Mouse (Mus musculus) hindlimb bud, embryonic 11.5 days (tissue): ENCODE measurements at regions not wholly inside any gene's neighbourhood (a gene's known extent, or its start where the extent isn't known, plus 50 kb on each side); places are given as distances from the start of the nearest gene placed in this dataset.

Experiments used
- DNase-seq: peaks from one replicate; pipeline ENCODE4 v3.0.0-alpha.2; 2012; ENCODE audit warnings: low read depth, low spot score; ENCODE audit errors: extremely low spot score

DNA sequence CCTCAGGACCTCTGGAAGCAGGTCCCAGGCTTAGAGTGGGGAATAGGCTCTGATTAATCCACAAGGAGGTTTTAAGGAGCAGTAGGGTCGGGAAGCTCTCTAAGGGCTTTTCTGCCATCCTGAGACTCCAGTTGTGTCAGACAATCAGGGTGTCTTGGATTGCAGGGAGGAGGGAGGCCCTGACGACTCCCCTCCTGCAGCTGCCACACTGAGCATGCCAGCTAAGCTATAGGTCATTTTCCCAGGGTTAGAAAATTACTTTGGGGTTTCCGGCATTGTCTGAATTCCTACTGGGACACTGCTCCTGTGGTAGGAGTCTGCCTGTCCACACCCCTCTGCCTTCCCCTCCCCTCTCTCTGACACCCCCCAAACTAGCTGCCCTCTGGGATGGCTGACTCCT lies 120.8 kb downstream of the Pja1 start:
- DNase-seq: no peak

DNA sequence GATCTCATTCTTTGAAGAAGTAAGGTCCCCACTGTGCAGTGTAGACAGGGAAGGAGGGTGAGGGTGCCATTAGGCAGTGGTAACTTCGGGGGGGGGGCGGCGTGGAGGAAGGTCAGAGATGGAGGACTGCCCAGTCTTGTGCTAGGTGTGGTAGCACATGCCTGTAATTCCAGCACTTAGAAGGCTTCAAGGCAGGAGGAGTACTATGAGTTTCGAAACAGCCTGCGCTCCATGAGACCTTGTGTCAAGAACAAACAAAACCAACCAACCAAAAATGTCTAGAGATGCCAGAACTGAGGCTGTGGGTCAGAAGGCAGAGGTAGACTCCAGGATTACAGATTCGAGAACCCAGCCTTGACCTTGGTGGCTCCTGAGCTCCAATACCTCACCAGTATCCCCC lies 130.8 kb downstream of the Pja1 start:
- no peak for DNase-seq

DNA sequence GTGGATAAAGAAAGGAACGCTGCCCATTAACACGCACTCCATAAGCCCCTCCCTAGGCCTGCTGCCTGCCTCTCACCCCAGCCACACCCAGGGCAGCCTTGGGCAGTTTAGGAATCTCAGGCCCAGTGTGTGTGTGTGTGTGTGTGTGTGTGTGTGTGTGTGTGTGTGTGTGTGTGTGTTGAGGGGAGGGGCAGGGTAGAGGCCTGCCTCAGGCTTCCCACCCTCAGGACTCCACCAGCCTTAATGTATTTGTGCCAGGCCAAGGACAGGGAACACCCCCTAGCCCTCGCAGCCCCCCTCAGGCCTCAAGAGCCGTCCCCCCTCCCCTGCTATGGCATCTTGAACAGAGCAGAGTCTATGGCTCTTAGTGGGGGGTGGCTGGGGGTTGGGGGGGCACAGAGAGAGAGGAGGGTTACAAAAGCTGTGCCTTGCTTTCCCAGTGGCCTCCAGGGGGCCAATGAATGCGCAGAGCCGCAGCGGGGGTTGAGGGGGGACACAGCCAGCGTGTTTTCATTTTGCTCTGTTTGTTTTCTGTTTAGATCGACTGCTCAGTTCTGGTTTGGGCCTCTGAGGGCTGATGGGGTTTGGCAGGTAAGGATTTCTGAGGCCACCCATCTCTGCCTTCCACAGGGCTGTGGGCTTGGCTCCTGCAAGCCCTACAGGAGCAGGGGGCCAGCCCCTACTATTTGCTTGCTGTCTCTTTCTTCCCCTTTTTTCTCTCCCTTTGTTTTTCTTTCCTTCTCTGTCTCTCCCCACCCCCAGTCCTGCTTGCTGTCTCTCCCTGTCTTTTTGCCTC lies 131.8 kb downstream of the Pja1 start:
- DNase-seq: no peak

DNA sequence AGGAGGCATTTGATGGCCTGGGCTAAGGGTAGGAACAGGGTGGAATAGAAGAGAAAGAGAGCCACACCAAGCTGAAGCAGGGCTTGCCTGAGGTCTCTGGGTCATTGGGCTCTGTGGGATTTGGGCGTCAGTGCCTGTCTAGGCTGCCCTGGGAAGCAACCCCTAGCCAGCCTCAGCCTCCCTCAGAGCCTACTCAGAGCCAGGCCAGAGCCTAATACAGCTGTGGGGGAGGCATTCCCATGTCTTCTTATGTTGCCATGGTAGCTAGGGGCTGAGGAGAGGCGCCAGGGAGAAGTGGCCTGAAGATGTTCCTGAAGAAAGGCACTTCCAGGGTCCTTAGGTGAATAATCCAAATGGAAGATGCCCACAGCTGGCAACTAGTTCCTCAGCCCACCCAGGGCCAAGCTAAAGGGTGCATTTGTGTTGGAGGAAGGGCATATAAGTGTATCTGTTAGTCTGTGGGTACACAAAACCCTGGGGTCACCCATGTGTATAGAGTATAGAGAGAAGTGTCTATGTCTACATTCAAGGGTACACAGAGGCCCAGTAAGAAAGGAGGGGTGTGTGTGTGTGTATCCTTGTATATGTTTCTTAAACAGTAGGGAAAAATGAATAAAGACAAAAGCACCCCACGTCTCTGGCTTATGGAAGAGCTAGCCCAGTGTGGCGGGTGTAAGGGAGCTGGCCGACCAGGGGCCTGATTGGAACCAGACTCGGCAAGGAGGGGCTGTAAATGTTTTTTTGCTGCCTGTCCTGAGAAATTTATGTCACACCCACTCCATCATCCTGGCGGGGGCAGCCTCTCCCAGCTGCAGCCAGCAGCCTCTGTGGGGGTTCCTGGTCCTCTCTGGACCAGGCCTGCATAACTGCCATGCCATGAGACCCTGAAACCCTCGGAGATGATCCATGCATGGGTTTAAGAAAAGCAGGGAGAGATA lies 134.2 kb downstream of the Pja1 start:
- no peak for DNase-seq

DNA sequence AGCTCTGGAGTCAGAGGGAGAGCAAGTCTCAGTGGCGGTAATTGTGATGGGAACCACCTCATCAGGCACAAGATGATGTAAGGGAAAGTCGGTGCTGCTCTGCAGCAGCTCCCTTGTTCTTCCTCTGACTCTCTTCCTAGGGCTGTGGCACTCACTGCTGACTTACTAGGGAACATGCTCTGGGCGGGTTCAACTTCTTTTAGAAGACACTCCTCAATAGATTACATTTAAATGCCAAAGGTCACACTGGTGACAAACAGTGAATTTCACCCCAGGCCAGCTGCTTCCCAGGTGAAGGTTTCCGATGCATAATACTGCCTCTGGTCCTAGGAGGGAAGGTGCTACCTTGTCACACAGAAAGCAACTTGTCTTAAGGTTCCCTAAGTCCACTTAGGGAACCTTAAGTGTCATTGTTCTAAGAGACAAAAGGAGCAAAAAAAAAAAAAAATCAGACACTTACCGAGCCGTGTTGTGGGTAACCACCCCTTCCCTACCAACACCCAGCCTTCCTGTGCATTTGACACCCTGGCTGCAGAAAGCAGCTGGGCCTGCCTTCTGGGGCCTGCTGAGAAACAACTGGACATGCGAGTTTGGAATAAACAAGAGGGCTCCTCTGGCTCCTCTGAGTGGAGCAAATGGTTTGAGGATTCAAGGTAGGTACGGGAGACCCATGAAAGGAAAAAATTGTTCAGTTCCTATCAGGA lies 135.0 kb downstream of the Pja1 start:
- DNase-seq: no peak

DNA sequence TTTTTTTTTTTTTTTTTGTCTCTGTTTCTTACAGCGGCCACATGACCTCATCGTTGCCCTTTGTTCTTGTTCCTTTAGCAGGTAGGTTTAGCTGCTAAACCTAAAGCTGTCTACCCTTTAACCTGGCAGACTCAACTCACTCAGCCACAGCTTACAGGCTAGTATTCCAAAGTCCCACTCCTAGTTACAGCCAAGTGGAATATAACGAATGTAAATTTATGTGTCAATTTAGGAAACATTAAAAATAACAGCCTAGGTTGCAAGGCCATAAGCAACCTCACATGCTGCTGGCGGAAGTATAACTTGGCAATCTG lies 138.7 kb downstream of the Pja1 start:
- DNase-seq: no peak

DNA sequence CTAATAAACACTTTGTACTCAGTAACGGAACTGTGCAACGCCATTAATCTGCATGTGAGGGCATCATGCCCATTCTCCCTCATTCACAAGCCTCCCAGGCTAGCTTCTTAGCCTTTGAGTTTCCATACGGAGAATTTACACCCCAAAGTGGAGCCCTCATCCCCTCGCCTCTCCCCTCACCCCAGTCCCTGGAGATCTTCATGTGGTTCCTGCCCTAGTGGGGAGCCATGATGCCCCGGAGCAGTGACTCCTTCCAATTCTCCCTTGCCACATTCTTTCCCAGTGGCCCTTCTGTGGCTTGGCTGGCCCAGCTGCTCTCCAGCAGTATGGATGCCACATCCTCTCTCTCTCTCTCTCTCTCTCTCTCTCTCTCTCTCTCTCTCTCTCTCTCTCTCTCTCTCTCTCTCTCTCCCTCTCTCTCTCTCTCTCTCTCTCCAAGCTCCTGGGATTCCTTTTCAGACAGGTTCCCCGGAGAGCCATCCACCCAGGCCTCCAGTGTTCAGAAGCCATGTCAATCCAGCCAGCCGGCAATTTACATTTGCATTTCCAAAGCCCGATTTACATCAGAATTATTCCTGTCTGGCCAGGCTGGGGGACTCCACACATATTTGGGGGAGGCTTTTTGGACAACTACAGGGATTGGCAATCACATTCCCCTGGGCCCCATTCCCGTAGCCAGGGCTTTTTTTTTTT lies 139.2 kb downstream of the Pja1 start:
- no peak for DNase-seq

DNA sequence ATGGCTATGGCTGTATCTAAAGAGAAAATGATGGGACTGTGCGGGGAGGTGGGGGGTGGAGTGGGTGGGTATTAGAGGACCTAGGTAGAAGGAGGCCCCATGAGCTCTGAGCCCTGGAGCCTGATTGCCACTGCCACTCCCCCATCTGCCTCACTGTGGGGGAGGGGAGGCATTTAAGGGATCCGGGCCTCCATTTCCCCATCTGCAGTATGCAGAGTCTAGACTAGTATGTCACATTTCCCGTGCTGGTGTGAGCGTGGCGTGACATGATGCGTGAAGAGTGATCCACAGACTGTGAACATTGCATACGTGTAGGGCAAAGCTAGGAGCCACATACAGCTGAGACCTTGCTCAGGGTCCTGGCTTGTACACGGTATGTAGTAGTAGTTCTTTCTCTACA lies 140.7 kb downstream of the Pja1 start:
- DNase-seq: no peak

DNA sequence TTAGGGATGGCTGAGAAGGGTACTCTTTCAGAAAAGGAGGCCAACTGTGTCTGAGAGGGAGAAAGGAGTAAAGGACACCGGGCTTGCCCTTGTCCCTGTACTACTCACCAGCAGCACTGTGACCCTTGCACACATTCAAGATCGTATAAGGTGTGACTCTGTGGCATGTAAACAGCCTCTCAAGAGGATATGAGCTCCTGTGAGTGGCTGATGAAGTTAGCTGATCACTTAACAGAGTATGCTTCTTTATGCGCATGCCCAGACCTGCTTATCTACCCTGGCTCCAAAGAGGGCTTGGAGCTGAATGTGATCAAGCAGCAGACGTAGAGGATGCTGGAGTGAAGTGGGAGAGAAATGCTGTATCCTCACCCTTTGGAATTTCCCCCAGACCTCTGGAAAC lies 142.5 kb downstream of the Pja1 start:
- DNase-seq: no peak

DNA sequence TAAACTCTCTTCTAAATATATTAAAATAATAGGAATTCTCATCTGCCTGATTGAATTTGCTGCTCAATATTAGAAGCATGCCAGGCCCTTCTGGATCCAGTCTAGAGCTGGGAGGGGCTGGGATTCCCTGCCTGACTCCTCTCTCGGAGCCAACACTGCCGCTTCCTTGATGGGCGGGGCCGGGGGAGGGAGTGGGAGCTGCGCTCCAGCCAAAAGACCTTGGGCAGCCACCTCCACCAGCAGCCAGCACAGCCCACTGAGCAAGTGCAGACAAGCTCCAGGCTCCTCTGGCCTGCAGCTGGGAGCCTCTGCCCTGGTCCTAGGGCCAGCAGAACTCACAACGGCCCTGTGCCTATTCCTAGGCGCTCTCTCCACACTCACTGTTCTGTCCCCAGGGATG lies 144.9 kb downstream of the Pja1 start:
- no peak for DNase-seq

DNA sequence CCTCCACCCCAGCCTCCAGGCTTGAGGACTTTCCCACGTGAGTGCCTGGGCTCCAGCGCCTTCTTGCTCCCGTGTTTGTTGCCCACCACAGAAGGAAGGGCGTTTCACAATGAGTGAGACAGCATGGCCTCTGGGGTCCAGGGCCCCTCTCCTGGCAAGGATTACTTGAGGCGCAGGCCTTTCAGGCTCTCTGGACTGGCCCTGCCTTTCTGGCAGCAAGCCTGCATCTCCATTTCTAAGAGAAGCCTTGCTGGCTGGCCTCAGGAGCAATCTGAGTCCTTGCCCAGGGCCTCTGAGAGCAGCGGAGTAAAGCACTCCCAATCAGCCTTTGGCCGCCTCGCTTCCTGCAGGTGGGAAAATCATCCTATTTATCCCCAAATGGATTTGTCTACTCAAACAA lies 145.6 kb downstream of the Pja1 start:
- DNase-seq: no peak

DNA sequence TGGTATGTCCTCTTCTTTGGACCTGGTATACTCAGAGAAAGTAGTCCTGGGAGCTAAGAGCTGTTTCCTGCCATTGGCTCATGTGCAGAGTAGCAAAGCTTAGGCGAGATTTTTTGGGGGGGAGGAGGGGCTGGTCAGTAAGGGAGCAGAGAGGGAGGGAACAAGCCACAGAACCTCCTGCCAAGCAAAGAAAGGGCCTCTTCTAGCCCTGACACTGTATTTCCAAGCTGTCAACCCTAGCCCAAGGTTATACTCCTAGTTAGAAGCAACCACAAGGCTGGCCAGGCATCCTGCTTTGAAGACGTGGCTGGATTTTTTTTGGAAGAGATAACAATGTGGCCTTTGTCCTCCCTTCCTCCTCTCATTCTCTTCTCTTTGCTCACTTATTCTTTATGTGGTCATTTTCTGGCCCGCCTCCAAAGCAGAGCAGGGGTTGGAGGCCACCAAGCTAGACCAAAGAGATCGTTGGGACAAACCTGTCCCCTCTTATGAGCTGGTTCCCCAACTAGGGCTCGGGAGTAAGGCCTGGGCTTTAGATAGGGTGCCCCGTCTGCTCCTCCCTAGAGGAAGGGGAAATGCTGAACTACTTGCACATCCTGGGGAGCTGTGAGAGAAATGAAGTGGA lies 146.4 kb downstream of the Pja1 start:
- no peak for DNase-seq

DNA sequence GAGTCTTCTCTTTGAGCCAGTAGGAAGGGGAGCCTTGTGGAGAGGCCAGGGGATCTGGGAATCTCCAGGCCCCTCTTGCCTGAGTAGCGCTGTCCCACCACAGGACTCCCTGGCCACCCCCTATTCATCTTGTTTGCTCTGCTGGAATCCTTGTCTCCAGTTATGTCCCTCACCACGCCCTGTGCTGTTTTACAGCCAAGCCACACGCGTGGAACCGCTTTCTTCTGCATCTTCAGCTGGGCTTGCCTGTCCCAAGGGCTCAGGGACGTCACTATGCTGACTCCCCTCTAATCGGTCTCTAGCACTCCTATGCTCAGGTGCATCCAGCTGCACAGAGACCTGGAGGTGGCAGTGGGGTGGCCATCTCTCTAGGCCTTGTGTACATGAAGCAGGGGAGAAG lies 151.3 kb downstream of the Pja1 start:
- no peak for DNase-seq

DNA sequence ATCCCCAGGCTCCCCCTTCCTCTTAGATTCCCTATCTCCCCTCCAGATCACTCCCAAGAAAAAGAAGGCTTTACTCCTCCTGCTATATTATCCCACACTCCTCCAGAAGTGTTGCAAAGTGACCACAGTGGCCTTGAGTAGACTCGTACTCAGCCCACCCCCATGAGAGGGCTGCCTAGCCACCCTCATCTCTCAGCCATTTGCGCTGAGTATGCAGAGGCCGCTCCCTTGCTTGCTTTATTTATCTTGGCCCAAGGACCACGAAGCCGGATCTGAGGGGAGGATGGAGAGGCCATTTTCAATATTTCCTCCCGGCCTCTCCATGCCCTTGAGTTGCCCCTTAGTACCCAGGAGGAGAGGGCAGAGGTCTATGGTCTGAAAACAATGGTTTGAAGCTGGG lies 151.9 kb downstream of the Pja1 start:
- no peak for DNase-seq

DNA sequence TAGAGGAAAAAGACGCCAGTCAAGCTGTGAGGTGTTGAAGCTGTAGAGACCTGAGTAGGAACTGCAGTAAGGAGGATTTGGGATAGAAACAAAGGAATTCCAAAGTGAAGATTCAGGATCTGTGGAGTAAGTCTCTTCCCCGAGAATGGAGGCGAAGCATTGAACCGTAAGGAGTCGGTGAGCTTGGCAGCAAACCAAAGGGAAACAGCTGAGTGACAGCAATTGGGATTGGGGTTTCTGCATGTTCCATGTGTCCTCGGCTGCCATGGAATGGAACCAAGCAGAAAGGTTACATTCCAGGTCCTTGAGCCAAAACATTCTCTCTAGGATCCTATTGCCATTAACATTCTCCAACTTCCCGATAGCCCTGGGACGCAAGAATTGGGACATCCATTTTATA lies 152.9 kb downstream of the Pja1 start:
- DNase-seq: no peak

DNA sequence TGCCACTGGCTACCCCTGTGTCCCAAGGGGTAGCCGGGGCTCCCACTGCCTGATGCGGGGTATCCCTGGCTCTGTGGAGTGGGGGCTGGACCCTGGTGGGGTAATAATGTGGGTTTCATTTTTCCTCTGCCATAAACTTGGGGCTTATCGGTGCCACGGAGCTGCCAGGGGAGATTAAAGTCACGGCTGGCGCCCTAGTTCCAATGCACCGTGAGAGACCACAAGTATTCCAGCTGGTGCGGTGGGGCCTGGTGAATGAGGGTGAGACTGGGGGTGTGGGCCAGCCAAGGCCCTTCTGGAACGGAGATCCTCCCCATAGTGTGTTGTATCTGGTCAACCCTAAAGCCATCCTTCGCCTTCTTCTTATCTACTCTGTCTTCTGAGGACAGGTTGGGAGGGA lies 153.3 kb downstream of the Pja1 start:
- no peak for DNase-seq

DNA sequence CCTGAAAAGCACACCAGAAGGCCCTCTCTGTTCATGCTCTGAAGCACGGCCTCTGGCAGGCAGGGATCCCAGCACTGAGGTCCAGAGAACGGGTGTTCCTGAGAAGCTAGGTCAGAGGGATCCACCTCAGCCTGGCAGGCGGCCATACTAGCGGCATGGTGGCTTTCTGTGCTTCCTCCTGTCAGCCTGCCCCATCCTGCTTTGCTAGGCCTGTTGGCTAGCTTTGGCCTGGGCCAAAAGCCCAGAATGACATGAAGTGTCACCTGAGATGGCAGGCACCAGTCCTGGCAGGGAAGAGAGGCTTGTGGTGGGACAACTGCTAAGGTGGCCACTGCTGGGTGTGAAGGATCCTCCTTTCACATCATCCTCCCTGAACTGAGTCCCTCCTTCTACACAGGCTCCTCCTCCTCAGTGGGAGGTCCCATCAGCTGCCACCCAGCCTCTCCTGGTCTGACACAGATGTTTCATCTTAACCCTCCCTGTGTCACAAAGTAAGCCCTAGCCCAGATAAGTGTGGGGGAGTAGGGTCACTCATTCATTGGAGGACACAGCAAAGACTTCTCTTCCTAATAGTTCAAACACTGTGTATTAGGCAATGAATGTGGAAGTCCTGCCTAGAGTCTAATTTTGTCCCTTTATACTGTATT lies 154.5 kb downstream of the Pja1 start:
- no peak for DNase-seq

DNA sequence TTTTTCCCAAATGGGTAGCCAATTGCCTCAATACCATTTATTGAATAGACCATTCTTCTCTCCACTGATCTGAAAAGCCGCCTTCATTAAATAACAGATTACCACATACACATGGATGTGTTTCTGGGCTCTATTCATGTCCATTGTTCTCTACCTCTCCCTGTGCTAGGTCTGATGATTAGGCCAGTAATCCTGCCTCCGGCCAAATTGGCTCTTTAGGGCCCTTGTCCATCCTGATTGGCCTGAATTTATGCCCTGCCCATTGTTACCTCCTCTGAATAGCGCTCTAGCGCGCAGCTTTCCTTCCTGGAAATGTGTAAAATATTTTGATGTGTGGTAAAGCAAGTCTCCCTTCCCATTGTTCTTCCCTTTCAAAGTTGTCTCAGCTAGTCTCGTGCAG lies 163.2 kb downstream of the Efnb1 start:
- DNase-seq: no peak

DNA sequence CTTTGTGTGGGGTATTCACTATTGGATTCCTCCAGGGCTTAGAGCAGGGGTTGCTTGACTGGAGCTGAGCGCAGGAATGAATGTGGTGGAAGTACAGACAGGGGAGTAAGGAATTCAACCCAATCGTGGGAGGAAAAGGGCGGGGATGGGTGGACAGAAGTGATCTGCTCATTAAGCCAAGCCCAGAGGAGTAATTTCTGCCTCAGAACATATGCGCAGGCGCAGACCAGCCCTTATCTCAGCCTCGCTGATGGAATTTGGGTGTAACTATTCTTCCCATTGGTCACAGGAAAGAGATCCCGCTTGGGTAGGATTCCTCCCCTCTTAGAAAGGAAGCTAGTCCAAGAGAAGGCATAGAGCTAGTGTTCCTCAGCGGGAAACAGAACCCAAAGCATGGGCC lies 158.8 kb downstream of the Efnb1 start:
- no peak for DNase-seq

DNA sequence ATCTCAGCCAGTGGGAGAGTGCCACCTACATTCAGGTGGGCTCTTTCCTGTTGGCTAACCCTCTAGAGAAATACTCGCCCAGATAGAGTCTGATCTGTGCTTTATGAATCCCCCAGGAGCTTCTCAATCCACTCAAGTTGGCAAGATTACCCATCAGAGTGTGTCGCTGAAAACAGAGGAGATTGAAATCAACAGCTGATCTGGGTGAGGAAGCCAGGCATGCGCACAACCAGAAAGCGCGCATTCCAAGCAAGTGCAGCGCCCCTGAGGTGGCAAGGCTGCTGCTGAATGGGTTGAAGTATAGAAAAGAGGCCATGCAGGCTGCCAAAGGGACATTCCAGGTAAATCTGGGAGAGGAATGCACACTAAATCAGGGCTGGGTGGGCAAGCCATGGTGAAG lies 158.0 kb downstream of the Efnb1 start:
- no peak for DNase-seq
